Mouse (Mus musculus) MEL (cell line): ENCODE measurements around the gene Mgam.

ENCODE experiments used
- CTCF ChIP-seq, 3 experiments: IDR thresholded peaks in 2 of 3; conservative IDR thresholded peaks in 1 of 3; 2 replicates each; pipeline ENCODE4 v1.5.1; 2011 to 2012; ENCODE audit warnings: low read length in 3 of 3, low read depth in 2 of 3, mild to moderate bottlenecking in 2 of 3, improper control_type of control experiment in 1 of 3, inconsistent platforms in 1 of 3, mixed read lengths in 1 of 3, moderate library complexity in 1 of 3; ENCODE audit not compliant: control insufficient read depth in 1 of 3, insufficient read depth in 1 of 3, poor library complexity in 1 of 3, severe bottlenecking in 1 of 3
- GABPA ChIP-seq: IDR thresholded peaks from 2 replicates; pipeline ENCODE4 v1.6.1; 2012; ENCODE audit warnings: low read depth, mild to moderate bottlenecking, inconsistent platforms, low read length, improper control_type of control experiment, moderate library complexity
- POLR2A ChIP-seq, 2 experiments: IDR thresholded peaks; 2 replicates each; pipeline ENCODE4 v1.6.1; 2011 to 2012; ENCODE audit warnings: low read length in 2 of 2, mild to moderate bottlenecking in 2 of 2, control low read depth in 1 of 2, improper control_type of control experiment in 1 of 2, low read depth in 1 of 2, moderate library complexity in 1 of 2; ENCODE audit not compliant: control insufficient read depth in 1 of 2, insufficient read depth in 1 of 2, poor library complexity in 1 of 2
- POLR2AphosphoS5 ChIP-seq: IDR thresholded peaks from 2 replicates; pipeline ENCODE4 v1.6.1; 2012; ENCODE audit warnings: low read depth, borderline replicate concordance, mild to moderate bottlenecking, inconsistent platforms, low read length, moderate library complexity, mixed read lengths

GRCm38 (mm10) chr6:40795077-40795812 lies 166.6 kb downstream of the Mgam start:
- TF ChIP-seq POLR2A (IDR thresholded peaks at IDR 0.05; ENCODE audit: control insufficient read depth in 1 of 2, insufficient read depth in 1 of 2, low read depth in 1 of 2, low read length in 2 of 2, poor library complexity in 1 of 2) (no peak), POLR2AphosphoS5 (no peak), CTCF (IDR thresholded peaks at IDR 0.05 in 2 of 3, conservative IDR thresholded peaks at IDR 0.05 in 1 of 3; ENCODE audit: control insufficient read depth in 1 of 3, insufficient read depth in 1 of 3, low read depth in 2 of 3, low read length in 3 of 3, poor library complexity in 1 of 3, severe bottlenecking in 1 of 3) (no peak), GABPA (no peak)
